Mouse (Mus musculus): ENCODE measurements around the gene Filip1. TPM values are rescaled to one million over a fixed set of nuclear protein-coding genes. Genes with fewer than 3 reads are reported as not detected.
A peak's percentile ranks its signal among the peaks of the same experiment; 100 is the strongest.

Gene Filip1
- polyA plus RNA-seq, 1 experiment from 2014 or later, result 10.4 TPM

DNA sequence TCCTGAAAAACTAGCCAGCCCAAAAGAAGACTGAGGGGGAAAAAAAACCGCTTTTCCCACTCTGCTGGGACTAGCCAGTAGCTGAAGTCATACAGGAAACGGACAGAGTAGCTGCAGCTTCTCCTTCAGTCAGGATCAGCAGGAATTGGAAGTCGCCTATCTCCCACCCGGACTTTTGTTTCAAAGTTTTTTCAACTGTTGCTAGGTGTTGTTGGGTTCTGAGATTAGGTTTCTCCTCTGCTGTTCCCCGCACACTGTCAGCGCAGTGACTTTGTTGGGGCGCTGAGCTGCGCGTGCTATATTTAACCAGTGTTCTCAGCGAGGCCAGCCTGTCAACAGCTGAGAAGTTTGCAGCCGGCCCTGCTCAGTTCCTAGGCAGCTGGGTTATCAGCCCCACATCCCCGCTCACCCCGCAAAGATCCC lies 35.1 kb downstream of the Filip1 start:
- Histone ChIP-seq H3K27me3 (replicated peaks; ENCODE audit: control insufficient read depth, insufficient read depth, low read length) (no peaks in the 10 kb centered on the region), H3K4me3 (ENCODE audit: low read depth, low read length) (peak overlapping the region; percentile 38), H3K4me2 (ENCODE audit: low read depth, low read length) (peak overlapping the region; percentile 71), H3K9me3 (ENCODE audit: control insufficient read depth, low read length) (no peaks in the 10 kb centered on the region), H3K36me3 (ENCODE audit: control insufficient read depth, insufficient read depth, low read length) (no peaks in the 10 kb centered on the region), H3K27ac (replicated peaks; ENCODE audit: low read depth, low read length) (peak overlapping the region; percentile 74), H3K4me1 (ENCODE audit: control insufficient read depth, insufficient read depth, low read length) (peaks cover 6% of the 10 kb centered on the region; the same call in 1 of the 2 replicates), H3K9ac (ENCODE audit: low read depth, low read length) (peak overlapping the region; percentile 53)
- DNase-seq (ENCODE audit: low spot score) (peak; percentile 83), ATAC-seq (ENCODE audit: low read depth) (peak; percentile 90)
- WGBS, result 1% methylated on average over 13 of the region's 13 CpGs

DNA sequence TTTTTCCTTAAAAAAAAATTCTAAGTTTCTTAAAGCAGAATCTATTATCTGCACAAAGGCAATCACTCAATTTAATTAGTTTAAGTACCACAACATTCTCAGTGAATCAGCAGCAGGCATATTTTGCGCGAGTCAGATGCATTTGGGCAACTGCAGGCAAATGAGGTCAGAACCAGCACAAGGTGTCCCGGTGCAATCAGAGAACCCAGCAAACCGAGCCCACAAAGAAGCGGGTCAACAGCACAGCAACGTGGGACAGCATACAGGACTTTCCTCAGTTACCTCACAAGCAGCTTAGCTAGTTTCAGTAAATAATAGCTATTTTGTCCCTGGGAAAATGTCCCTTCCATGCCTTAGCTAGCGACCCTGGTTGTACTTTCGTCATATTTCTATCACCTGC lies 35.9 kb downstream of the Filip1 start:
- Histone ChIP-seq H3K4me1 (ENCODE audit: control insufficient read depth, insufficient read depth, low read length) (peaks cover 6% of the 10 kb centered on the region; the same call in 1 of the 2 replicates), H3K36me3 (ENCODE audit: control insufficient read depth, insufficient read depth, low read length) (no peaks in the 10 kb centered on the region), H3K4me2 (ENCODE audit: low read depth, low read length) (peak overlapping the region; percentile 71), H3K9ac (ENCODE audit: low read depth, low read length) (peak overlapping the region; percentile 53; the same call in 1 of the 2 replicates), H3K4me3 (ENCODE audit: low read depth, low read length) (peak overlapping the region; percentile 38), H3K27me3 (replicated peaks; ENCODE audit: control insufficient read depth, insufficient read depth, low read length) (no peaks in the 10 kb centered on the region), H3K9me3 (ENCODE audit: control insufficient read depth, low read length) (no peaks in the 10 kb centered on the region), H3K27ac (replicated peaks; ENCODE audit: low read depth, low read length) (no peak overlapping the region; the same call in 1 of the 2 replicates)
- 60% methylated on average over 8 of the region's 8 CpGs for WGBS
- no peak for DNase-seq (ENCODE audit: low spot score)
- ATAC-seq (ENCODE audit: low read depth), result no peak

DNA sequence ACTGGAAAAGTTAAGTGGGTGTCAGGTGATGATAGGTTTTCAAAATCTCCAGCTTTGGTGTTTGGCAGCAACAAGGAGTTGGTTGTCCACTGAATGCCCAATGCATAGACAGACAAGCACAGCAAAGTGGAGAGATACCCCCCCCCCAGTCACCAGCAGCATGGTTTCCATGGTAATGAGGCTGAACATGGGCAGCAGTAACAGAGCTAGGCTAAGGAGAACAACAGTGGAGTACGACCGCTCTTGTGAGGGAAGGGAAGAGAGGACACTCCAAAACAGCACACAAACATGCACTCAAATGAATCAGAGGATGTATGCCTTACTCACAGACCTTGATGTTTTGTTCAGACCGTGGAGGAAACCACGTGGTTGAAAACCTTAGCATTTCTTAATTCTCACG lies 37.5 kb downstream of the Filip1 start:
- H3K4me2 ChIP-seq (ENCODE audit: low read depth, low read length), result no peak overlapping the region
- H3K9me3 ChIP-seq (ENCODE audit: control insufficient read depth, low read length), result no peaks in the 10 kb centered on the region
- DNase-seq (ENCODE audit: low spot score), result no peak
- no peak for ATAC-seq (ENCODE audit: low read depth)
- H3K4me3 ChIP-seq (ENCODE audit: low read depth, low read length), result no peak overlapping the region
- H3K4me1 ChIP-seq (ENCODE audit: control insufficient read depth, insufficient read depth, low read length), result peaks cover 6% of the 10 kb centered on the region; the same call in 1 of the 2 replicates
- no peak overlapping the region for H3K9ac ChIP-seq (ENCODE audit: low read depth, low read length)
- no peaks in the 10 kb centered on the region for H3K27me3 ChIP-seq (replicated peaks; ENCODE audit: control insufficient read depth, insufficient read depth, low read length)
- H3K27ac ChIP-seq (replicated peaks; ENCODE audit: low read depth, low read length), result no peak overlapping the region
- WGBS, result 71% methylated on average over 5 of the region's 5 CpGs
- H3K36me3 ChIP-seq (ENCODE audit: control insufficient read depth, insufficient read depth, low read length), result no peaks in the 10 kb centered on the region

DNA sequence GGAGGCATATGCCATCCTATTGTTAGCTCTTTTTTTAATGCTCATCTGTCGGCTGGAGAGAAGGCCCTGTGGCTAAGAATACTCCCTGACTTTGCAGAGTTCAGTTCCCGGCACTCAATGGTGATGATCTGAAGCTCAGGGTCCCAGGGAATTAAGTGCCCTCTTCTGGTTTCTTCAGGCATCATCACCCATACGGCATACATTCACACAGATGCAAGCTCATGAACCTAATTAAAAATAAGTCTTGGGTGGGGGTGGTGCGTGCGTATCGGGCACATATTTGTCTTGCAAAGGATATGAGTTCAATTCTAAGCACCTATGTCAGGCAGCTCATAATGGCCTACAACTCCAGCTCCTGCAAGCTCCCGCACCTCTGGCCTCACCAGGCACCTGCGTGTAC lies 39.1 kb downstream of the Filip1 start:
- Histone ChIP-seq H3K4me1 (ENCODE audit: control insufficient read depth, insufficient read depth, low read length) (peaks cover 6% of the 10 kb centered on the region; the same call in 1 of the 2 replicates), H3K27ac (replicated peaks; ENCODE audit: low read depth, low read length) (no peak overlapping the region), H3K9ac (ENCODE audit: low read depth, low read length) (no peak overlapping the region), H3K36me3 (ENCODE audit: control insufficient read depth, insufficient read depth, low read length) (no peaks in the 10 kb centered on the region), H3K27me3 (replicated peaks; ENCODE audit: control insufficient read depth, insufficient read depth, low read length) (no peaks in the 10 kb centered on the region), H3K4me3 (ENCODE audit: low read depth, low read length) (no peak overlapping the region), H3K9me3 (ENCODE audit: control insufficient read depth, low read length) (no peaks in the 10 kb centered on the region), H3K4me2 (ENCODE audit: low read depth, low read length) (no peak overlapping the region)
- no peak for ATAC-seq (ENCODE audit: low read depth)
- no peak for DNase-seq (ENCODE audit: low spot score)
- 85% methylated on average over 8 of the region's 8 CpGs for WGBS

DNA sequence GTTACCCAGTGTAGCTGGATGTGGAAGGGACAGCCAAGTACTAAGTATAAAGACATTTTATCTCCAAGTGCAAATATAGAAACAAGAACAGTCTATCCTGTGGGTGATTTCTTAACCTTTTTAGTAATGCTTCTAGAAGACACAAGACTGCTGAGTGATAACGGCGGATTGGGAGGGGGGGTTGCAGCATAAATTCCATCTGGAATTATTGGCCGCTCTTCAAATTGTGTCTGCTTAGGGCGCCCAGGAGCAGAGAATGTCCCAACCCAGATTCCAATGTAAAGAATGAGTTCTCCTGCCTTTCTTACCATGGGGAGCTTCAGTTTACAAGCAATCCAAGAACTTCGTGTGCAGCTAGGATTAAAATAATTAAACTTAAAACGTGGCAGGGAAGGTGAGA lies 39.9 kb downstream of the Filip1 start:
- H3K27me3 ChIP-seq (replicated peaks; ENCODE audit: control insufficient read depth, insufficient read depth, low read length), result no peaks in the 10 kb centered on the region
- H3K9ac ChIP-seq (ENCODE audit: low read depth, low read length), result no peak overlapping the region
- no peaks in the 10 kb centered on the region for H3K9me3 ChIP-seq (ENCODE audit: control insufficient read depth, low read length)
- no peak overlapping the region for H3K27ac ChIP-seq (replicated peaks; ENCODE audit: low read depth, low read length)
- no peak overlapping the region for H3K4me3 ChIP-seq (ENCODE audit: low read depth, low read length)
- DNase-seq (ENCODE audit: low spot score), result no peak
- H3K4me2 ChIP-seq (ENCODE audit: low read depth, low read length), result no peak overlapping the region
- no peaks in the 10 kb centered on the region for H3K36me3 ChIP-seq (ENCODE audit: control insufficient read depth, insufficient read depth, low read length)
- H3K4me1 ChIP-seq (ENCODE audit: control insufficient read depth, insufficient read depth, low read length), result no peaks in the 10 kb centered on the region; the same call in 1 of the 2 replicates
- no peak for ATAC-seq (ENCODE audit: low read depth)
- WGBS, result 64% methylated on average over 6 of the region's 6 CpGs

DNA sequence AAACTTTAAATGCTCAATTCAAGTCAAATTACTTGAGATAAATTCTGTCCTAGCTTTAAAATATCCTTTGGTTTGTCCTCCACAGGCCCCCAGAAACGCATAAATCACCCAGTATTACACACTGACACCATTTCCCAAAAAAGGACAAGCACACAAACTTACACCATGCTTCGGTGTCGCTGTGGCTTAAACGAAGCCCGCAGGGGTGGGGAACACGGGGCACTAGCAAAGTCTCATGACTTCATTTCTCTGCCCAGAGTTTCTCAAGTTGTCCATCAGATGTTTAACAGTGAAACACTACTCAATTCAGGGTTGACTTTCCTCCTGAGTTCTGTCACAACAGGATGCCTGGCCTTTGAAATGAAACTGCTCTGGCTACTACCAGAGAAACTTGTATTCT lies 41.0 kb downstream of the Filip1 start:
- Histone ChIP-seq H3K27ac (replicated peaks; ENCODE audit: low read depth, low read length) (no peak overlapping the region), H3K27me3 (replicated peaks; ENCODE audit: control insufficient read depth, insufficient read depth, low read length) (no peaks in the 10 kb centered on the region), H3K9me3 (ENCODE audit: control insufficient read depth, low read length) (no peaks in the 10 kb centered on the region), H3K9ac (ENCODE audit: low read depth, low read length) (no peak overlapping the region), H3K4me3 (ENCODE audit: low read depth, low read length) (no peak overlapping the region), H3K4me1 (ENCODE audit: control insufficient read depth, insufficient read depth, low read length) (no peaks in the 10 kb centered on the region; the same call in 1 of the 2 replicates), H3K4me2 (ENCODE audit: low read depth, low read length) (no peak overlapping the region), H3K36me3 (ENCODE audit: control insufficient read depth, insufficient read depth, low read length) (no peaks in the 10 kb centered on the region)
- DNase-seq (ENCODE audit: low spot score) (no peak), ATAC-seq (ENCODE audit: low read depth) (no peak)
- WGBS, result 86% methylated on average over 6 of the region's 6 CpGs

DNA sequence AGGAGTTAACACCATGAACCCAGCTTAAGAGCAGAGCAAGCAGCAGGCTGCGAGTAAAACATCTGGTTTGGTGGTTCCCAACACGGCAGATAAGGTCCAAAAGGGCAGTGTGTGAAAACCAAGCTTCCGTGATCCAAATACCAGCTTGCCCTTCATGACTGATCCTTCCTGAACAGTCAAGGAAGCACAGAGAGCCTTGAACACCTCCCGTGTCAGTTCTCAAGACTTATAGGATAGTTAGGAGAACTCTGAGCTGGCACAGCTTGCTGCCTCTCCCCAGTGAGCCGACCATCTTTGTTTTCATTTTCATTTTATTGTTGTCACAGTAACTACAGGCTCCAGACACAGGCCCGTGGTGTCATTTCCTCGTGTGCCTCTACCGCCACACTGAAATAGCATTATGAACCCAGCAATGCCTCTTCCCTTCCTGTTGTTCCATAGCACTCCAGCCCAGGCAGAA lies 42.0 kb downstream of the Filip1 start:
- DNase-seq (ENCODE audit: low spot score), result no peak
- no peak overlapping the region for H3K4me2 ChIP-seq (ENCODE audit: low read depth, low read length)
- H3K4me1 ChIP-seq (ENCODE audit: control insufficient read depth, insufficient read depth, low read length), result no peaks in the 10 kb centered on the region; the same call in 1 of the 2 replicates
- H3K27ac ChIP-seq (replicated peaks; ENCODE audit: low read depth, low read length), result no peak overlapping the region; the same call in 1 of the 2 replicates
- WGBS, result 57% methylated on average over 8 of the region's 8 CpGs
- H3K27me3 ChIP-seq (replicated peaks; ENCODE audit: control insufficient read depth, insufficient read depth, low read length), result no peaks in the 10 kb centered on the region
- ATAC-seq (ENCODE audit: low read depth), result no peak
- no peaks in the 10 kb centered on the region for H3K36me3 ChIP-seq (ENCODE audit: control insufficient read depth, insufficient read depth, low read length)
- H3K4me3 ChIP-seq (ENCODE audit: low read depth, low read length), result no peak overlapping the region
- no peaks in the 10 kb centered on the region for H3K9me3 ChIP-seq (ENCODE audit: control insufficient read depth, low read length)
- H3K9ac ChIP-seq (ENCODE audit: low read depth, low read length), result no peak overlapping the region

DNA sequence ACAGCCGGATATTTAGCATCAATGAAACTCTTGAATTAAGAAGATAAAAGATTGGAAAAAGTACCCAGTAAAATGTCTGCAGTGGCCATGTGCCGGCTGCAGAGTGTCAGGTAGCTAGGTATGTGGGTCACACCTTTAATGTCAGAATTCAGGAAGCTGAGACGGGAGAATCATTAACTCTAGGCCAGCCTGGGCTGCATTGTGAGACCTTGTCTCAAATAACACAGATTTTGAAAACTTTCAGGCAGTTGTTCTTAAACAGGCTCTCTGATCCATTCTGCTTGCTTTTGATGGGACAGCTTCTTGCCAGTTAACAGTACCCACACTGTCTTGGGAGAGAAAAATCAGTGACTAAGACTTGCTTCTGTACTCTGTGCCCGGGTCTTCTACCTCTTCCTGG lies 43.1 kb downstream of the Filip1 start:
- Histone ChIP-seq H3K36me3 (ENCODE audit: control insufficient read depth, insufficient read depth, low read length) (no peaks in the 10 kb centered on the region), H3K9ac (ENCODE audit: low read depth, low read length) (no peak overlapping the region), H3K27ac (replicated peaks; ENCODE audit: low read depth, low read length) (no peak overlapping the region), H3K4me2 (ENCODE audit: low read depth, low read length) (no peak overlapping the region), H3K9me3 (ENCODE audit: control insufficient read depth, low read length) (no peaks in the 10 kb centered on the region), H3K27me3 (replicated peaks; ENCODE audit: control insufficient read depth, insufficient read depth, low read length) (no peaks in the 10 kb centered on the region), H3K4me1 (ENCODE audit: control insufficient read depth, insufficient read depth, low read length) (no peaks in the 10 kb centered on the region; the same call in 1 of the 2 replicates), H3K4me3 (ENCODE audit: low read depth, low read length) (no peak overlapping the region)
- WGBS, result 78% methylated on average over 4 of the region's 4 CpGs
- ATAC-seq (ENCODE audit: low read depth) (no peak), DNase-seq (ENCODE audit: low spot score) (no peak)

Measured in embryonic facial prominence, embryonic 14.5 days (tissue).